Mouse (Mus musculus) lung, embryonic 15.5 days (tissue): ENCODE results near the gene Actrt3. TPM values are rescaled to one million over a fixed set of nuclear protein-coding genes. Genes with fewer than 3 reads are reported as not detected.

ENCODE experiments used
- ATAC-seq: fragments of 200-750 bp; cut with Nextera tagmentation; 2 replicates; pipeline ENCODE4 v1.8.0; 2017; ENCODE audit warnings: moderate number of reproducible peaks, borderline replicate concordance; ENCODE audit not compliant: low FRiP score, low TSS enrichment; ENCODE audit errors: extremely low read depth
- H3K27ac ChIP-seq: fragments of 300-500 bp; sonication (generic); 2 replicates; pipeline ENCODE4 v1.5.1; 2015; ENCODE audit warnings: moderate library complexity, mild to moderate bottlenecking, inconsistent platforms
- H3K27me3 ChIP-seq: fragments of 300-500 bp; sonication (generic); 2 replicates; pipeline ENCODE4 v1.6.1; 2015; ENCODE audit warnings: inconsistent platforms
- H3K36me3 ChIP-seq: fragments of 300-500 bp; sonication (generic); 2 replicates; pipeline ENCODE4 v1.6.1; 2015; ENCODE audit warnings: inconsistent platforms
- H3K4me1 ChIP-seq: fragments of 300-500 bp; sonication (generic); 2 replicates; pipeline ENCODE4 v1.6.1; 2015; ENCODE audit warnings: inconsistent platforms
- H3K4me2 ChIP-seq: fragments of 300-500 bp; sonication (generic); 2 replicates; pipeline ENCODE4 v1.6.1; 2015; ENCODE audit warnings: inconsistent platforms, mild to moderate bottlenecking, moderate library complexity
- H3K4me3 ChIP-seq: fragments of 300-500 bp; sonication (generic); 2 replicates; pipeline ENCODE4 v1.5.1; 2015; ENCODE audit warnings: mild to moderate bottlenecking, inconsistent platforms
- H3K9ac ChIP-seq: fragments of 300-500 bp; sonication (generic); 2 replicates; pipeline ENCODE4 v1.6.1; 2015; ENCODE audit warnings: inconsistent platforms
- H3K9me3 ChIP-seq: fragments of 300-500 bp; sonication (generic); 2 replicates; pipeline ENCODE4 v1.6.1; 2016; ENCODE audit warnings: inconsistent platforms
- WGBS: fragments of 180-500 bp; shearing (Covaris S2); methylation state at CpG from one replicate; pipeline ENCODE4 v1.1.7; 2015; 5-methylcytosine and 5-hydroxymethylcytosine counted together
- polyA plus RNA-seq: library from polyadenylated mRNA; unstranded; fragments of >200 nt; fragmentation: Nextera tagmentation; extraction: Ambion mirVana; gene quantifications from 2 replicates; pipeline ENCODE4 v1.2.1, GENCODE M21; 2015

The Actrt3 gene
- polyA plus RNA-seq, result not detected in 2 replicates

GRCm38 (mm10) chr3:30599711-30600545 is at the start of gene Actrt3:
Gene Actrt3, minus strand, starts transcription at chr3:30599939.
- H3K27me3 ChIP-seq, result no peaks in the 10 kb centered on the region; the same call in 1 of the 2 replicates
- H3K4me2 ChIP-seq, result peak within 1 kb of the TSS; percentile 87
- WGBS, result 1% methylated on average over 32 of the region's 32 CpGs
- no peaks in the 10 kb centered on the region for H3K9me3 ChIP-seq
- H3K9ac ChIP-seq, result 0 out of 2 replicates have a peak within 1 kb of the TSS, but pooled peaks have one; percentile 8
- 0 out of 2 replicates have a peak, but pooled peaks cover 4% of the 10 kb centered on the region for H3K36me3 ChIP-seq
- peak within 1 kb of the TSS; percentile 27; the same call in 1 of the 2 replicates for H3K27ac ChIP-seq
- H3K4me1 ChIP-seq, result peaks cover 23% of the 10 kb centered on the region
- no peak for ATAC-seq
- H3K4me3 ChIP-seq, result peak within 1 kb of the TSS; percentile 58

GRCm38 (mm10) chr3:30648466-30648865 is 48.7 kb upstream of the Actrt3 start:
- WGBS, result 98% methylated on average over 2 of the region's 2 CpGs
- Histone ChIP-seq H3K9ac (no peak overlapping the region), H3K9me3 (no peaks in the 10 kb centered on the region), H3K36me3 (no peaks in the 10 kb centered on the region), H3K4me2 (no peak overlapping the region), H3K4me1 (peaks cover 18% of the 10 kb centered on the region), H3K4me3 (no peak overlapping the region), H3K27ac (no peak overlapping the region), H3K27me3 (peaks cover 28% of the 10 kb centered on the region)
- no peak for ATAC-seq

GRCm38 (mm10) chr3:30647440-30648090 is 47.8 kb upstream of the Actrt3 start, which contains the start of gene Lrrc34:
Gene Lrrc34, minus strand, starts transcription at chr3:30647869.
- H3K4me3 ChIP-seq, result peak within 1 kb of the TSS; percentile 36
- H3K9ac ChIP-seq, result peak within 1 kb of the TSS; percentile 45
- peak; percentile 95 for ATAC-seq
- WGBS, result 2% methylated on average over 25 of the region's 25 CpGs
- H3K4me2 ChIP-seq, result peak within 1 kb of the TSS; percentile 72
- no peak within 1 kb of the TSS for H3K27ac ChIP-seq
- peaks cover 18% of the 10 kb centered on the region for H3K4me1 ChIP-seq
- H3K9me3 ChIP-seq, result no peaks in the 10 kb centered on the region
- H3K36me3 ChIP-seq, result no peaks in the 10 kb centered on the region
- H3K27me3 ChIP-seq, result peaks cover 28% of the 10 kb centered on the region

DNA sequence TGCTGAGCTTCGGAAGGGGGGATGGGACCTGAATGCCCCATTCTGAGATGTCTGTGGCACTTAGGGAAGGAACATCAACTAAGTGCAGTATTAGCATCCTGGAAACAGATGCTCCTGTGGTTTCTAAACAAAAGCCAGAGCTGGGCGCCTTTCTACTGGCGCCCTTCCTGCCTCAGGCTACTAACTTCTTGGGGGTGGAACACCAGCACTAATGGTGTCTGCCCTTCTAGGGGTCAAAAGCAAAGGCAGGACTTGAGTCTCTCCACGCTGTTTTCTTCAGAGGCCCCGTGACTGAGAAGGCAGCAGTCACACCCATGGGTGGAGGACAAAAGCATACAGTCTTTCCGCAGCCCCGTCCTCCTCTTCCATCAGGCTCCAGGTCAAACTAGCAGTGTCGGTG is 47.0 kb upstream of the Actrt3 start:
- H3K27ac ChIP-seq, result no peak overlapping the region
- H3K4me3 ChIP-seq, result no peak overlapping the region
- H3K4me1 ChIP-seq, result peaks cover 18% of the 10 kb centered on the region
- ATAC-seq, result no peak
- H3K27me3 ChIP-seq, result peaks cover 28% of the 10 kb centered on the region
- WGBS, result 56% methylated on average over 8 of the region's 8 CpGs
- H3K9me3 ChIP-seq, result no peaks in the 10 kb centered on the region
- H3K36me3 ChIP-seq, result no peaks in the 10 kb centered on the region
- no peak overlapping the region for H3K4me2 ChIP-seq
- no peak overlapping the region for H3K9ac ChIP-seq

DNA sequence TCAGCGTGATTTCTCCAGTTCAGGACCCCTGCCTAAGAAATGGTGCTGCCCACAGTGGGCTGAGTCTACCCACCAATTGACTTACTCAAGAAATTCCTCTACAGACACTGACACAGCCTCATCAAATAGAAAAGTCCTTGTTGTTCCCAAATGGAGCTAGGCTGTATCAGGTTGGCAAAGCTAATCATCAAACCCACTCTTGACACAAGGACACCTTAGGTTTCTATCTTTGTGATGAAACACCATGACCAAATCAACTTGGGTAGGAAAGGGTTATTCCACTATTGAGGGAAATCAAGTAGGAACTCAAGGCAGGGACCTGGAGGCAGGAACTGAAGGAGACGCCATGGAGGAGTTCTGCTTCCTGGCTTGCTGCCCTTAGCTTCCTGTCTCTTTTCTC is 44.5 kb upstream of the Actrt3 start, which contains the start of gene Lrriq4:
Gene Lrriq4, plus strand, starts transcription at position 301 of the 400 bp plus-strand sequence.
- peaks cover 7% of the 10 kb centered on the region; the same call in 1 of the 2 replicates for H3K4me1 ChIP-seq
- no peak within 1 kb of the TSS for H3K9ac ChIP-seq
- no peaks in the 10 kb centered on the region for H3K9me3 ChIP-seq
- H3K27ac ChIP-seq, result no peak within 1 kb of the TSS
- H3K4me2 ChIP-seq, result no peak within 1 kb of the TSS
- no peaks in the 10 kb centered on the region for H3K36me3 ChIP-seq
- ATAC-seq, result no peak
- no peak within 1 kb of the TSS for H3K4me3 ChIP-seq
- 62% methylated on average over 2 of the region's 2 CpGs for WGBS
- peaks cover 5% of the 10 kb centered on the region; the same call in 1 of the 2 replicates for H3K27me3 ChIP-seq

DNA sequence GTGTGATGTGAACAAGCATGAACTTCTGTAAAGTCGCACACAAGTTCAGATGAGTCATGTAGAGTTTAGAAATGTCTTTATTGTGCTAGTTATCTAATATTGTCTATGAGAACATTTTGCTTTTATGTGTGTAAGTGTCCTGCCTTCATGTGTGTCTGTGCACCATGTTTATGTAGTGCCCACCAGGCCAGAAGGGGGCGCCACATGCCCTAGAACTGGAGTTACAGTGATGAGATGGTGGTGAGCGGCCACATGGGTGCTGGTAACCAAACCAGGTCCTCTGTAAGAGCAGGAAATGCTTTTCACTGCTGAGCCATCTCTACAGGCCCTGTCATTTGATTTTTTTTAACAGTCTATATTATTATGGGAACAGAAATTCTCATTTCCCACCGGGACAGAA is 35.9 kb upstream of the Actrt3 start:
- ATAC-seq, result no peak
- Histone ChIP-seq H3K9me3 (no peaks in the 10 kb centered on the region), H3K27ac (no peak overlapping the region), H3K9ac (no peak overlapping the region), H3K27me3 (no peaks in the 10 kb centered on the region), H3K36me3 (no peaks in the 10 kb centered on the region), H3K4me2 (no peak overlapping the region), H3K4me1 (no peaks in the 10 kb centered on the region), H3K4me3 (no peak overlapping the region)
- 75% methylated on average over 4 of the region's 4 CpGs for WGBS

DNA sequence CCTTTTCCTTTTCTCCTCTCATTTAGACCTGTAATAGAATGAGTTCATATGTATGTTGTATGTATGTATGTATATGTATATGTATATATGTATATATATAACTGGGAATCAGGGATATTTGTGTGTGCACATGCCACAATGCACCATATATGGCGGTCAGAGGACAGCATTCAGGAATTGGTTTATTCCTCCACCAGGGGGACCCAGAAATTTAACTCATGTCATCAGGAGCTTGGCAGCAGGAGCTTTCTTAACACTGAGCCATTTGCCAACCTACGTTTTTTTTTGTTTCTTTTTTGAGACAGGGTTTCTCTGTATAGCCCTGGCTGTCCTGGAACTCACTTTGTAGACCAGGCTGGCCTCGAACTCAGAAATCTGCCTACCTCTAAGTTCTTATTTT is 33.9 kb upstream of the Actrt3 start:
- H3K9me3 ChIP-seq, result no peaks in the 10 kb centered on the region
- no peak overlapping the region for H3K27ac ChIP-seq
- H3K4me3 ChIP-seq, result no peak overlapping the region
- no peaks in the 10 kb centered on the region for H3K4me1 ChIP-seq
- H3K4me2 ChIP-seq, result no peak overlapping the region
- 55% methylated on average over 3 of the region's 3 CpGs for WGBS
- no peaks in the 10 kb centered on the region for H3K36me3 ChIP-seq
- no peaks in the 10 kb centered on the region for H3K27me3 ChIP-seq
- ATAC-seq, result no peak
- no peak overlapping the region for H3K9ac ChIP-seq

- no peak for ATAC-seq
- no peak overlapping the region for H3K27ac ChIP-seq
- H3K4me3 ChIP-seq, result no peak overlapping the region
- H3K36me3 ChIP-seq, result peaks cover 28% of the 10 kb centered on the region
- H3K4me1 ChIP-seq, result no peaks in the 10 kb centered on the region
- no peak overlapping the region for H3K4me2 ChIP-seq
- no peaks in the 10 kb centered on the region for H3K27me3 ChIP-seq
- no peak overlapping the region for H3K9ac ChIP-seq
- 52% methylated on average over 8 of the region's 8 CpGs for WGBS
- no peaks in the 10 kb centered on the region for H3K9me3 ChIP-seq
Observed at GRCm38 (mm10) chr3:30620132-30620531, 20.4 kb upstream of the Actrt3 start.

DNA sequence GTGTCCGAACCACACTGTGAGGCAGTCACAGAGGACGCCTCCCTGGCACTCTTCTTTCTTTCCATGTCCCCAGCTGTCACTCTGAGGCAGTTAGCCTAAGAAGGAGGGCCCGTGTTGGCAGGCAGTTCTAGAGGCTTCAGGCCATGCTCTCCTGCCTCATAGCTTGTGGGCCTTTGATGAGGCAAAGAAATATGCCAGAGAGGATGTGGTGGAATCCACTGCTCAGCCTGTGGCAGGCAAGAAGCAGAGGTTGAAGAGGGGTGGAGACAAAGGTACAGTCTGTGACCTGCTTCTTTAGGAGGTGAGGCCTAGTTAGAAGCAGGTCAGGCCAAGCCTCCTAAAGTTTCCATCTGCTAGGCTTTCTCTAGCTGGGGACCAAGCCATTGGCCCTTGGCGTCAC is 11.2 kb upstream of the Actrt3 start:
- Histone ChIP-seq H3K4me2 (no peak overlapping the region), H3K9me3 (no peaks in the 10 kb centered on the region), H3K4me1 (no peaks in the 10 kb centered on the region), H3K27ac (no peak overlapping the region), H3K27me3 (no peaks in the 10 kb centered on the region), H3K36me3 (peaks cover 66% of the 10 kb centered on the region), H3K9ac (no peak overlapping the region), H3K4me3 (no peak overlapping the region)
- ATAC-seq, result no peak
- 89% methylated on average over 4 of the region's 4 CpGs for whole genome bisulfite sequencing

- no peak overlapping the region for H3K27ac ChIP-seq
- no peaks in the 10 kb centered on the region for H3K4me1 ChIP-seq
- no peak overlapping the region for H3K9ac ChIP-seq
- WGBS, result 90% methylated on average over 3 of the region's 3 CpGs
- H3K27me3 ChIP-seq, result no peaks in the 10 kb centered on the region
- H3K4me3 ChIP-seq, result no peak overlapping the region
- H3K36me3 ChIP-seq, result peaks cover 62% of the 10 kb centered on the region
- H3K4me2 ChIP-seq, result no peak overlapping the region
- H3K9me3 ChIP-seq, result no peaks in the 10 kb centered on the region
- no peak for ATAC-seq
Observed at GRCm38 (mm10) chr3:30608999-30609398, 9.3 kb upstream of the Actrt3 start.

GRCm38 (mm10) chr3:30603256-30603655 is 3.5 kb upstream of the Actrt3 start:
- peaks cover 15% of the 10 kb centered on the region for H3K4me1 ChIP-seq
- H3K4me3 ChIP-seq, result peak overlapping the region; percentile 58
- H3K4me2 ChIP-seq, result peak overlapping the region; percentile 87
- H3K36me3 ChIP-seq, result peaks cover 23% of the 10 kb centered on the region
- peak overlapping the region; percentile 57 for H3K9ac ChIP-seq
- 34% methylated on average over 10 of the region's 10 CpGs for WGBS
- H3K27ac ChIP-seq, result no peak overlapping the region
- no peak for ATAC-seq
- H3K27me3 ChIP-seq, result no peaks in the 10 kb centered on the region; the same call in 1 of the 2 replicates
- no peaks in the 10 kb centered on the region for H3K9me3 ChIP-seq

DNA sequence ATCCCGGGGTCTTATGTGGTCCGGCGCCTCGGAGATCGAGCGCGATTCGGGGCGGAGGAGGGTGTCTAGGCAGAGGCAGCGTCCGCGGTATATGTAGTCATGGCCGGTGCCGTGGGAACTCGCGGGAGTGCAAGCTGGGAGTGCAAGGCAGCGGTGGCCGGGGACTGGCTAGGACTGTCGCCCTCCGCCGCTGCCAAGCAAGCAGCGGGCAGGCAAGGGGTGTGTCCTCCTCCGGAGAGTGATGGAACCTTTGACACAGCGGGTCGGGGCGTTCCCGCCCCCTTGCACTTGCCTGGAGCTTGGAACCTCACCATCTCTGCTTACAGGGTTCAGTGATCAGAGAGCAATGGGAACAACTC is 3.0 kb upstream of the Actrt3 start:
- Histone ChIP-seq H3K9me3 (no peaks in the 10 kb centered on the region), H3K27ac (peak overlapping the region; percentile 91), H3K36me3 (peaks cover 18% of the 10 kb centered on the region), H3K9ac (peak overlapping the region; percentile 57), H3K4me1 (peaks cover 15% of the 10 kb centered on the region), H3K27me3 (no peaks in the 10 kb centered on the region; the same call in 1 of the 2 replicates), H3K4me3 (peak overlapping the region; percentile 58), H3K4me2 (peak overlapping the region; percentile 87)
- peak; percentile 53 for ATAC-seq
- WGBS, result under 1% methylated on average over 27 of the region's 27 CpGs
